Mouse (Mus musculus) embryonic stem cell, embryonic (primary cell): ENCODE results near the gene Pla2g16.

Experiments
- CTCF ChIA-PET, 4 experiments: fragments of 300-600 bp in 2 of 4; fragments of 350-600 bp in 2 of 4; sonication (Branson Sonifier 250); formaldehyde crosslinking; loops; one replicate each; lab custom pipeline; 2022; ENCODE audit warnings: inconsistent platforms in 2 of 4; lab: Charles Lee
- POLR2A ChIA-PET, 4 experiments: fragments of 300-600 bp in 2 of 4; fragments of 350-600 bp in 2 of 4; sonication (Branson Sonifier 250); formaldehyde crosslinking; loops; one replicate each; lab custom pipeline; 2022; ENCODE audit warnings: antibody characterized with exemption in 4 of 4, inconsistent platforms in 1 of 4; lab: Charles Lee

Gene Pla2g16

GRCm38 (mm10) chr19:7557328-7557822 lies at the start of gene Pla2g16:
TSS of gene Pla2g16 (plus strand) at chr19:7557459.
- ChIA-PET CTCF (interaction anchor here (0.5 to 2.2 kb wide), 13 partner anchors 9 to 116 kb away, joined by 3 to 12 read pairs (median 4); no protein-coding TSS in a partner anchor), POLR2A (interaction anchor here in 3 of 4 experiments (0.6 to 2.8 kb wide), 30 partner anchors 9 to 500 kb away, joined by 3 to 32 read pairs (median 4); partner anchors contain the start of genes Lgals12 (in 2 of the 3), Hrasls5 (in 1 of the 3) and Rtn3 (in 1 of the 3))

- ChIA-PET CTCF (interaction anchor here (0.6 to 2.5 kb wide), 25 partner anchors 8 to 1112 kb away, joined by 3 to 15 read pairs (median 4); partner anchors contain the start of genes Atl3 (in 1 of the 4) and Pla2g16 (in 1 of the 4)), POLR2A (interaction anchor here in 3 of 4 experiments (0.6 to 2.2 kb wide), 11 partner anchors 14 to 1219 kb away, joined by 3 to 8 read pairs (median 5); partner anchors contain the start of genes Atl3 (in 1 of the 3), Pla2g16 (in 1 of the 3) and Rtn3 (in 1 of the 3))
These were observed 49.2 kb upstream of the Pla2g16 start for GRCm38 (mm10) chr19:7508026-7508425.

- CTCF ChIA-PET: interaction anchor here in 1 of 4 experiments (1.9 kb wide), 1 partner anchor 9 kb away, joined by 5 read pairs; no protein-coding TSS in a partner anchor
- POLR2A ChIA-PET: no interaction called here
These were observed 40.8 kb upstream of the Pla2g16 start for GRCm38 (mm10) chr19:7516437-7516836.

- POLR2A ChIA-PET: interaction anchor here in 2 of 4 experiments (0.6 kb wide), 3 partner anchors 43 to 290 kb away, joined by 3 to 4 read pairs (median 3); no protein-coding TSS in a partner anchor
- CTCF ChIA-PET: interaction anchor here in 2 of 4 experiments (0.5 to 2.3 kb wide), 3 partner anchors 9 to 74 kb away, joined by 3 to 13 read pairs (median 5); no protein-coding TSS in a partner anchor
These were observed 35.6 kb upstream of the Pla2g16 start for GRCm38 (mm10) chr19:7521619-7522018.

GRCm38 (mm10) chr19:7522856-7523255 lies 34.4 kb upstream of the Pla2g16 start:
- ChIA-PET CTCF (interaction anchor here (0.5 to 2.3 kb wide), 27 partner anchors 9 to 458 kb away, joined by 3 to 13 read pairs (median 4); no protein-coding TSS in a partner anchor), POLR2A (interaction anchor here (0.5 to 1.6 kb wide), 15 partner anchors 14 to 586 kb away, joined by 3 to 12 read pairs (median 4); partner anchors contain the start of gene Lgals12 (in 2 of the 4))

GRCm38 (mm10) chr19:7523292-7523691 lies 34.0 kb upstream of the Pla2g16 start:
- ChIA-PET POLR2A (interaction anchor here (0.5 to 1.6 kb wide), 14 partner anchors 15 to 587 kb away, joined by 3 to 12 read pairs (median 4); partner anchors contain the start of gene Lgals12 (in 2 of the 4)), CTCF (interaction anchor here (0.5 to 2.3 kb wide), 33 partner anchors 9 to 458 kb away, joined by 3 to 13 read pairs (median 4); partner anchors contain the start of gene Pla2g16 (in 1 of the 4))

- POLR2A ChIA-PET: interaction anchor here in 2 of 4 experiments (0.5 to 1.6 kb wide), 6 partner anchors 15 to 1056 kb away, joined by 3 to 12 read pairs (median 4); partner anchors contain the start of gene Lgals12 (in 1 of the 2)
- CTCF ChIA-PET: interaction anchor here (0.5 to 2.3 kb wide), 23 partner anchors 9 to 456 kb away, joined by 3 to 13 read pairs (median 4); partner anchors contain the start of gene Pla2g16 (in 1 of the 4)
These were observed 33.5 kb upstream of the Pla2g16 start for GRCm38 (mm10) chr19:7523781-7524180.

- ChIA-PET CTCF (interaction anchor here in 2 of 4 experiments (0.6 to 1.1 kb wide), 2 partner anchors 8 to 16 kb away, joined by 3 to 4 read pairs; no protein-coding TSS in a partner anchor), POLR2A (interaction anchor here in 2 of 4 experiments (0.8 to 1.3 kb wide), 3 partner anchors 17 to 1201 kb away, joined by 3 to 17 read pairs (median 3); no protein-coding TSS in a partner anchor)
These were observed 32.4 kb upstream of the Pla2g16 start for GRCm38 (mm10) chr19:7524879-7525278.

GRCm38 (mm10) chr19:7528639-7529428 lies 28.4 kb upstream of the Pla2g16 start:
- ChIA-PET POLR2A (no interaction called here), CTCF (interaction anchor here (0.6 to 3.0 kb wide), 12 partner anchors 17 to 619 kb away, joined by 3 to 10 read pairs (median 6); partner anchors contain the start of genes Prdx5 (in 1 of the 4) and Trmt112 (in 1 of the 4))

- ChIA-PET POLR2A (interaction anchor here in 3 of 4 experiments (0.5 to 1.9 kb wide), 5 partner anchors 9 to 261 kb away, joined by 3 to 5 read pairs (median 5); no protein-coding TSS in a partner anchor), CTCF (interaction anchor here (0.6 to 1.9 kb wide), 7 partner anchors 9 to 86 kb away, joined by 3 to 7 read pairs (median 4); no protein-coding TSS in a partner anchor)
These were observed 25.4 kb upstream of the Pla2g16 start for GRCm38 (mm10) chr19:7531906-7532305.

- POLR2A ChIA-PET: interaction anchor here in 2 of 4 experiments (0.6 to 2.7 kb wide), 2 partner anchors 73 to 1052 kb away, joined by 4 to 13 read pairs; partner anchors contain the start of gene Lgals12 (in 1 of the 2)
- CTCF ChIA-PET: no interaction called here
These were observed 23.4 kb upstream of the Pla2g16 start for GRCm38 (mm10) chr19:7533891-7534290.

- POLR2A ChIA-PET: interaction anchor here in 2 of 4 experiments (1.0 to 2.6 kb wide), 6 partner anchors 9 to 40 kb away, joined by 3 to 8 read pairs (median 4); no protein-coding TSS in a partner anchor
- CTCF ChIA-PET: interaction anchor here in 3 of 4 experiments (0.6 to 1.2 kb wide), 4 partner anchors 26 to 353 kb away, joined by 3 to 12 read pairs (median 4); no protein-coding TSS in a partner anchor
These were observed 8.3 kb upstream of the Pla2g16 start for GRCm38 (mm10) chr19:7548924-7549323.

- ChIA-PET CTCF (no interaction called here), POLR2A (interaction anchor here in 2 of 4 experiments (0.5 to 1.5 kb wide), 2 partner anchors 32 to 1140 kb away, joined by 3 to 4 read pairs; no protein-coding TSS in a partner anchor)
These were observed 5.5 kb upstream of the Pla2g16 start for GRCm38 (mm10) chr19:7551550-7552300.

GRCm38 (mm10) chr19:7552301-7552673 lies 5.0 kb upstream of the Pla2g16 start:
- ChIA-PET CTCF (no interaction called here), POLR2A (no interaction called here)

- CTCF ChIA-PET: interaction anchor here in 2 of 4 experiments (0.6 to 1.2 kb wide), 3 partner anchors 42 to 49 kb away, joined by 3 to 7 read pairs (median 3); no protein-coding TSS in a partner anchor
- POLR2A ChIA-PET: interaction anchor here in 2 of 4 experiments (0.5 to 1.8 kb wide), 5 partner anchors 8 to 468 kb away, joined by 3 to 8 read pairs (median 3); partner anchors contain the start of gene Lgals12 (in 1 of the 2)
These were observed 3.8 kb upstream of the Pla2g16 start for GRCm38 (mm10) chr19:7553441-7553840.

GRCm38 (mm10) chr19:7554881-7555280 lies 2.4 kb upstream of the Pla2g16 start:
- POLR2A ChIA-PET: interaction anchor here in 2 of 4 experiments (0.6 to 1.8 kb wide), 3 partner anchors 9 to 52 kb away, joined by 3 to 8 read pairs (median 3); partner anchors contain the start of gene Lgals12 (in 1 of the 2)
- CTCF ChIA-PET: interaction anchor here in 1 of 4 experiments (0.8 kb wide), 1 partner anchor 21 kb away, joined by 6 read pairs; no protein-coding TSS in a partner anchor
